Mouse (Mus musculus) thymus, postnatal 36 days (tissue): ENCODE measurements around the gene Ralgapa2.
A peak's percentile ranks its signal among the peaks of the same experiment; 100 is the strongest.

Source experiments
- DNase-seq, 2 experiments: peaks; one replicate each; pipeline ENCODE4 v3.0.0; 2022; ENCODE audit warnings: mixed read lengths in 2 of 2

The Ralgapa2 gene

DNA sequence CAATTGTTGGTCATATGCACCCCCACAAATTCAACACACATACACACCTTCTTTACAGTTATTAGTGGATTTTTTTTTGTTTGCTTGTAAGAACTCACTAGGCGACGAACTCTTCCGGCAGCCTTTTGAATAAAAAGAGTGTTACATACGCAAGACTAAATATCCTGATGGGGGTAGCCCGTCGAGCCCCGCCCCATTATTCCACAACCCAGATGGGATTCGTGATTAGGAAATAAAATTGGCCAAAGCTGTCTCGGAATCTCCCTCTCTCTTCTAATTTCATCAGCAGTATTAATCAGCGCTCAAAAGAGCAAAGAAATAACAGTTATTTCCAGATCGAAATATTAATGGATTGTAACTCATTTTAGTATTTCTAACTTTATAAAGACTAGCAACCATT, 292.4 kb downstream of the Ralgapa2 start:
- DNase-seq, result no peak

DNA sequence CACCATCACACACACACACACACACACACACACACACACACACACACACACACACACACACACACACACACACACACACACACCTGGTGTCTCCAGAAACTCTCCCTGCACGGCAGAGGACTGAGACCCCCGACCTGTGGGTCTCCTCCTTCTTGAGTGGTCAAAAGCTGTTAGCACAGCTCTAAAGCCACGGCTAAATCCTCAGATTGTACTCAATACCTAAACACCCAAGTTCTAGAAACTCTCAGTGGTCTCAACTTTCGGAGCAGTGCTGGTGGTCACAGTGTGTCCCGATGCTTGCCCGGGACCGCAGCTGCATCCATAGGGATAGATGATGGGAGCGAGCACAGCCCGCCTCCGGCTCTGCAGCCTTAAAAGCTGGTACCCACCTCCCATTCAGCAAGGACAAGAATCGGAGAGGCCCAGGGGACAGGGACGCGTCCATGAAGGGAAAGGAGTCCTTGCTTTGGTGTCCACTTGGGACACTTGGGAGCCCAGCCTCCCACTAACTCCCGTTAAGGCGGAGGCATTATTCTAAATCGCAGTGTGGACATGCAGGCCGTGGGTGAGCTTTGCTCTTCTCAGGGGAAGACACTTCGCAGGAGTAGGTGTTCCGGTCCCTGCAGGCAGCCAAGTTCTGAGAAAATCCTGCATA, 293.1 kb downstream of the Ralgapa2 start:
- no peak for DNase-seq

DNA sequence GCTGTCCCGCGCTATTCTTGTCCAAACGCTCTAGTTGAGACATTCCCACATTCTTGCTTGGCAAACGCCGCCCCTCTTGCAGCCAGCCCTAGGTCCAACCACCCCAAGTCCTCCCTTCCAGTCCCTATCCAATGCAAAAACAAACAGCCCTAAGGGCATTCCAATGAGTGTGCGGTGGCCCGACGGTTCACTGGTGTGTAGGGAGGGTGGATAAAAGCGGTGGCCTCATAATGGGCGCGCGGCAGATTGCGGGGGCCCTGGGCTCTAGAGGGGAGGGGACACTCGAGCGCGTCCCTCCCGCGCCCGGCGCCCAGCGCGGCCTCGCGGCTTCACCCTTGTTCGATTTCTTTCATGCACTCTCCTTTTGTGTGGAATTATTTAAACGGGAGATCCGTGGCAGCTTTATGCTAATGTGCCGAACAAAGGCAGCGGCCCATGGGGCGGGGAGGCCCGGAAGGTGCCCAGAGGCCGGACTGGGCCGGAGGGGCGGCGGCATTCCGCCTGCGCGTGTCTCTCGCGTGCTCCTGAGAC, 293.9 kb downstream of the Ralgapa2 start:
- DNase-seq, result no peak

DNA sequence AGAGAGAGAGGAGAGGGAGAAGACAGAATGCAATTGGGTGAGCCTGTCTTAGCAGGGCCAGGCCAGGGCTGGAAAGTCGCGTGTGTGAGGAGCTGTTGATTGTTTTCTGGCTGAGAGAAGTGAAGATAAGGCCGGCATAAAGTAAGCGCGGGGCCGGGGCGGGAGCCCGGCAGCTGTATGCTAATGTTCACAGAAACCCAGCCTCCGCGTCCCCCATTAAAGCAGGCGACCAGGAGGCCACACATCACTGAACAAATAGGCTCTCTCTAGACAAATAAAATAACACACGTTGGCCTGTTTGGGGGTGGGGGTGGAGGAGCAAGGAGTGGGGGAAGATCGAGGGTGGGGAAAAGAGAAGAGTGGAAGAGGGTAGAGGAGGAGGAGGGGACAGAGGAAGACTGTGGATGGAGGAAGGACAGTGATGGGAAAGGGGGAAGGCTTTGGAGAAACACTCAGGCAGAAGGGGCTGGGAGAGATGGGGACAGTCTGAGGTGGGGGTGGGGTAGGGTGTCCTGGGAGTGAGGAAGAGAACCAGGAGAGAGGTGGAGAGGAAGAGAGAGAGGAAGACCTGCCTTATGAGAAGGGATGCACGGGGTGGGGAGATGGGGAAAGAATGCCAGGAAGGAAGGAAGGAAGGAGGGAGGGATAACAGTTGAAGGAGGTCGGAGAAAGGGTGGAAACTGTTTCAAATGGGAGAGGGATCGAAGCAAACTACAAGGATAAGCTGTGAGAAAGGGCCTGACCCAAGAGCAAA, 294.7 kb downstream of the Ralgapa2 start:
- no peak for DNase-seq

DNA sequence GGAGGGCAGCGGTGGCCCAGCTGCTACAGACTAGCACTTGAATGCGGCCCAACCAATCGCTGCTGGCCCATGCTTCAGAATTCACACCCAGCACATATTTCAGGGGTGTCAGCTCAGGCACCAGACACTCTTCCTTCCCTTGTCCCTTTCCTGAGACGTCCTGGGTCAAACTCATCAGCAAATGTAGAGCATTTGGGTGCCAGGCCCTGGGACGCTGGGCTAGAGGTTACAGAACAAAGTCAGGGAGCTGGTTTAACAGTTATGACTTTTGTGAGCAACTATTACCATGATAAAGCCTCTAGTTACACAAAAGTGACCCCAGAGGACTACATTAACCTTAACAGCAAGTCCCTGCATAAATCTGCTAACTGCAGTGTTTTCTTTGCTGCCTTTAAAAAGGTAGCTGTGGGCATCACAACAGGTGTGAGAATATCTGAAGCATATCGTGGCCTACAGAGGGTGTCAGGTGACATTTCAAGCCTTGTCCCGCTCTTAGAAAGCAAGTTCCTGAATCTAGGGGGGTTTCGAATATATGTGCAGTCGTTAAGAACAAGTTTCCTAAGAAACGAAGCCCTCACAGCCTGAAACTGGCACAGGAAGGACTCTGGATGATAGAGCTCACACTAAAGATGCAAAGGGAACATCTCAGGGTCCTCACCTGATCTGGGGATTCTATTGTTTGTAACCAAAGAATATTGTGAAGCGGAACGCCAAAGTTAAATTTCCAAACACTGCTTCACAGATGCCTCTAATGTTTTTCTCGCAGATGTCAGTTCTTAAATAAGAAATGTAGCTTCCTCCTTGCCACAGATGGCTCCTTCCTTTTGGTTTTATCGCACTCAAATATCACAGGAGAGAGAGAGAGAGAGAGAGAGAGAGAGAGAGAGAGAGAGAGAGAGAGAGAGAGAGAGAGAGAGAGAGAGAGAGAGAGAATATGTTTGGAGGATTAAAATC, 295.8 kb downstream of the Ralgapa2 start:
- DNase-seq, result no peak

DNA sequence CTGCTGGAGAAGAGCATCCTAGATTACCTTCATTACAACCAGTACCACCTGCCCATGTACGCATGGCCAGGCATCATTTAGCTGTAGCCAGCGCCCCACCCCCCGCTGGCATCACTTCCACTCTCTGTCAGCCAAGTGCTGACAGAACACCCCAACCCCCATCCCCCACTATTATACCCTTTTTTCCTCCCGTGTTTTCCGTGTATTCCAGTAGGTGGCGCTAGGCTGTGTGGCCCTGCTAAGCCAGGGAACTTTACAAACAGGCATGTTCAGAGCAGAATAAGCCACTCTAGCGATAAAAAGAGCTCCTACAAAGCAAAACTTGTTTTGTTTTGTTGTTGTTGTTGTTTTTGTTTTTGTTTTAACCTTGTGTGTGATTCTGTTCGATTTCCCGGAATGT, 297.4 kb downstream of the Ralgapa2 start:
- DNase-seq, result peak; percentile 2 to 7

DNA sequence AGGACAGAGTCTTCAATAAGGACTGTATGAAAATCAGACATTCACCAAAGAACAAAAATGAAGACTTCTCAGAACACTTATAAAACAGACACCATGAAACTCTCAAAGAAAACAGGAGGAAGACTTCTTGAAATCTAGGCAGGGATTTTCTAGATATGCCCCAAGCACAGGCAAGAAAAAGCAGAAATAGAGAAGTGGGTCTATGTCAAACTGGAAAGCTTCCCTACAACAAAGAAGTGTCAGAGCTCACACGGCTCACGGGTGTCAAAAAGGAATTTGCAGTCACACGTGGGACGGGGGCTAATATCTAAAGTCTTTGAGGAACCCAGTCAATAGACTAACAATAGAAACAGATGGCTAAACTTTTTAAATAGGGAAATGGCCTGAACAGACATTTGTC, 301.2 kb downstream of the Ralgapa2 start:
- DNase-seq, result no peak

DNA sequence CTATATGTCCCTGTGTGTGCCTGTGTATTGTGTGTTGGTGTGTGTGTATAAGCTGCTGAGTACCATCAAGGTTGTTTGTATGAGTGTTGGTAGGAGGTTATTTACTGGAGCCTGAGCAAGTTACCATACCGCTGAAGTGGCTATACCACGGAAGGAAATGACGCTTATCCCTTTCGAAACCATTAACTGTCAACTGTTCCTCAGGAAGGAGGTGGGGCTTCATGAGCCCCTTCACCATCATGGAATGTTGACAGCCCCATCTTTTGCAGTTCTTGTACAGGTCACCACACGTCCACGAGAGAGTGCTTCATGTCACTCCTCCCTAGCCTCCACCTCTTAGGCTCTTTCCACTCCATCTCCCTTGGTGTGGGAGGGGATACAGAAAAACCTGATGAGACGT, 314.2 kb downstream of the Ralgapa2 start:
- no peak for DNase-seq

DNA sequence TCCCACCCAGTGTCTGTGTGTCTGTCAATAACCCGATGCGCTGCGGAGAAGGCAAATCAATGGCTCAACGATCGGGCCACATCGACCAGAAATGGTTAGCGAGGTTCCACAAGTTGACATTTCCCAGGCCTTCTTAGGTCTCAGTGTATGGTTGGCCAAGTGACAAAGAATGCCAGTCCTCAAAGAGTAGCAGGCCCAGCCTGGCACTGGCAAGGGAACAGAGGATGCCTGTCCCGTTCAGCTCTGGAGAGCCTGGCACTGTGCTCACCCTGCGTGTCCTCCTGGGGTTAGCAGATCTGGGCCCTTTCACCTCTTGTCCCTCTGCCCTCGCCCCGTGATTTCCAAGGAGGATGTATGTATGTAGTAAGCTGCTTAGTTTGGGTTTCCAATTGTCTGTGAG, 316.0 kb downstream of the Ralgapa2 start:
- DNase-seq, result no peak
